Mouse (Mus musculus): ENCODE measurements around the gene Ckb. TPM values are rescaled to one million over a fixed set of nuclear protein-coding genes. Genes with fewer than 3 reads are reported as not detected.

The Ckb gene
- polyA plus RNA-seq, 2 experiments: 106 to 133 TPM

- Histone ChIP-seq H3K4me2 (replicated peaks; ENCODE audit: low read depth, low read length, severe bottlenecking) (no peak overlapping the region), H3K27ac (replicated peaks; ENCODE audit: low read depth, low read length) (no peak overlapping the region)
- peak; percentile 40 for DNase-seq (ENCODE audit: low spot score)
Measured at GRCm38 (mm10) chr12:111704609-111705008, 32.5 kb upstream of the Ckb start.

DNA sequence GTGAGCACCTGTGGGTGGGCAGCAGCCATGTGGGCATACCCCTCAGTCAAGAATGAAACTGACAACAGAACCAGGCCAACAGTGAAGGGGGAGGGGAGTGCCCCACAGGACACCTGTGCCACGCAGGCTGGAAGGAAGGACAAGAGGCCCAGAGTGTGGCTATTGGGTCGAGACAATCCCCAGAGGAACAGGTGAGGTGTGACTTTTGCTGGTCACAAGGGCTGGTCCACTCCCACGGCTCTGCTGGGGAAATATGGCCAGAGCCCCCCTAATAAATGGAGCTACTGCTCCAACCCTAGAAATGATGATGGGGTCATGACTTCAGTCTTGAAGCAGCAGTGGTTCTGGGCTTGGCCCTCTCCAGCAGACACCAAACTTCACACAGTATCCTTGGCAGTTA, 31.2 kb upstream of the Ckb start:
- ATAC-seq (ENCODE audit: low FRiP score, low read depth) (no peak), DNase-seq (ENCODE audit: low spot score) (no peak)
- no peak overlapping the region for H3K4me3 ChIP-seq (replicated peaks; ENCODE audit: low read length)
- peaks cover 2% of the 10 kb centered on the region for H3K4me1 ChIP-seq (ENCODE audit: control insufficient read depth, insufficient read depth, low read length)
- H3K27me3 ChIP-seq (ENCODE audit: control insufficient read depth, insufficient read depth, low read length): no peaks in the 10 kb centered on the region
- no peak for TF ChIP-seq POLR2A (IDR thresholded peaks at IDR 0.05; ENCODE audit: borderline replicate concordance, extremely low read depth, insufficient read depth, insufficient read length)
- H3K9ac ChIP-seq (ENCODE audit: low read depth, low read length, severe bottlenecking): no peak overlapping the region
- WGBS: 65% methylated on average over 3 of the region's 3 CpGs
- H3K27ac ChIP-seq (replicated peaks; ENCODE audit: low read depth, low read length): no peak overlapping the region
- H3K4me2 ChIP-seq (replicated peaks; ENCODE audit: low read depth, low read length, severe bottlenecking): no peak overlapping the region
- H3K36me3 ChIP-seq (ENCODE audit: control insufficient read depth, insufficient read depth, low read length): peaks cover 8% of the 10 kb centered on the region
- no peaks in the 10 kb centered on the region for H3K9me3 ChIP-seq (ENCODE audit: control insufficient read depth, low read length)

More at GRCm38 (mm10) chr12:111704609-111705008, 32.5 kb upstream of the Ckb start:
- Histone ChIP-seq H3K36me3 (ENCODE audit: control insufficient read depth, insufficient read depth, low read length) (peaks cover 19% of the 10 kb centered on the region), H3K9ac (ENCODE audit: low read depth, low read length, severe bottlenecking) (no peak overlapping the region), H3K4me1 (ENCODE audit: control insufficient read depth, insufficient read depth, low read length) (peaks cover 2% of the 10 kb centered on the region), H3K27me3 (ENCODE audit: control insufficient read depth, insufficient read depth, low read length) (no peaks in the 10 kb centered on the region), H3K9me3 (ENCODE audit: control insufficient read depth, low read length) (no peaks in the 10 kb centered on the region), H3K4me3 (replicated peaks; ENCODE audit: low read length) (no peak overlapping the region)
- WGBS: 45% methylated on average over 9 of the region's 9 CpGs
- no peak for TF ChIP-seq POLR2A (IDR thresholded peaks at IDR 0.05; ENCODE audit: borderline replicate concordance, extremely low read depth, insufficient read depth, insufficient read length)
- ATAC-seq (ENCODE audit: low FRiP score, low read depth): no peak

GRCm38 (mm10) chr12:111700920-111701458, 28.9 kb upstream of the Ckb start:
- Histone ChIP-seq H3K9me3 (ENCODE audit: control insufficient read depth, low read length) (no peaks in the 10 kb centered on the region), H3K4me1 (ENCODE audit: control insufficient read depth, insufficient read depth, low read length) (peaks cover 2% of the 10 kb centered on the region), H3K4me3 (replicated peaks; ENCODE audit: low read length) (no peak overlapping the region), H3K9ac (ENCODE audit: low read depth, low read length, severe bottlenecking) (no peak overlapping the region), H3K36me3 (ENCODE audit: control insufficient read depth, insufficient read depth, low read length) (no peaks in the 10 kb centered on the region), H3K27me3 (ENCODE audit: control insufficient read depth, insufficient read depth, low read length) (no peaks in the 10 kb centered on the region), H3K4me2 (replicated peaks; ENCODE audit: low read depth, low read length, severe bottlenecking) (no peak overlapping the region), H3K27ac (replicated peaks; ENCODE audit: low read depth, low read length) (no peak overlapping the region)
- no peak for DNase-seq (ENCODE audit: low spot score)
- ATAC-seq (ENCODE audit: low FRiP score, low read depth): no peak
- no peak for TF ChIP-seq POLR2A (IDR thresholded peaks at IDR 0.05; ENCODE audit: borderline replicate concordance, extremely low read depth, insufficient read depth, insufficient read length)
- 55% methylated on average over 9 of the region's 9 CpGs for WGBS

GRCm38 (mm10) chr12:111699542-111699941, 27.4 kb upstream of the Ckb start:
- TF ChIP-seq POLR2A (IDR thresholded peaks at IDR 0.05; ENCODE audit: borderline replicate concordance, extremely low read depth, insufficient read depth, insufficient read length): no peak
- ATAC-seq (ENCODE audit: low FRiP score, low read depth): no peak

GRCm38 (mm10) chr12:111698346-111698913, 26.3 kb upstream of the Ckb start:
- Histone ChIP-seq H3K9ac (ENCODE audit: low read depth, low read length, severe bottlenecking) (no peak overlapping the region), H3K27me3 (ENCODE audit: control insufficient read depth, insufficient read depth, low read length) (no peaks in the 10 kb centered on the region), H3K4me2 (replicated peaks; ENCODE audit: low read depth, low read length, severe bottlenecking) (no peak overlapping the region), H3K4me1 (ENCODE audit: control insufficient read depth, insufficient read depth, low read length) (peaks cover 17% of the 10 kb centered on the region), H3K4me3 (replicated peaks; ENCODE audit: low read length) (no peak overlapping the region), H3K27ac (replicated peaks; ENCODE audit: low read depth, low read length) (no peak overlapping the region), H3K9me3 (ENCODE audit: control insufficient read depth, low read length) (no peaks in the 10 kb centered on the region), H3K36me3 (ENCODE audit: control insufficient read depth, insufficient read depth, low read length) (no peaks in the 10 kb centered on the region)
- ATAC-seq (ENCODE audit: low FRiP score, low read depth) (no peak), DNase-seq (ENCODE audit: low spot score) (no peak)
- 79% methylated on average over 6 of the region's 6 CpGs for WGBS
- TF ChIP-seq POLR2A (IDR thresholded peaks at IDR 0.05; ENCODE audit: borderline replicate concordance, extremely low read depth, insufficient read depth, insufficient read length): no peak

More at GRCm38 (mm10) chr12:111699542-111699941, 27.4 kb upstream of the Ckb start:
- 84% methylated on average over 4 of the region's 4 CpGs for WGBS
- H3K9ac ChIP-seq (ENCODE audit: low read depth, low read length, severe bottlenecking): no peak overlapping the region
- H3K4me2 ChIP-seq (replicated peaks; ENCODE audit: low read depth, low read length, severe bottlenecking): no peak overlapping the region
- no peak overlapping the region for H3K27ac ChIP-seq (replicated peaks; ENCODE audit: low read depth, low read length)
- no peaks in the 10 kb centered on the region for H3K27me3 ChIP-seq (ENCODE audit: control insufficient read depth, insufficient read depth, low read length)
- DNase-seq (ENCODE audit: low spot score): no peak
- no peaks in the 10 kb centered on the region for H3K36me3 ChIP-seq (ENCODE audit: control insufficient read depth, insufficient read depth, low read length)
- H3K4me3 ChIP-seq (replicated peaks; ENCODE audit: low read length): no peak overlapping the region
- H3K9me3 ChIP-seq (ENCODE audit: control insufficient read depth, low read length): no peaks in the 10 kb centered on the region
- peaks cover 6% of the 10 kb centered on the region for H3K4me1 ChIP-seq (ENCODE audit: control insufficient read depth, insufficient read depth, low read length)

All from limb, embryonic 14.5 days (tissue).